Mouse (Mus musculus) thymus, postnatal 14 days (tissue): Measurements from ENCODE around the gene Sugt1.

Experiments
- DNase-seq: peaks from one replicate; pipeline ENCODE4 v3.0.0; 2021

Gene Sugt1

DNA sequence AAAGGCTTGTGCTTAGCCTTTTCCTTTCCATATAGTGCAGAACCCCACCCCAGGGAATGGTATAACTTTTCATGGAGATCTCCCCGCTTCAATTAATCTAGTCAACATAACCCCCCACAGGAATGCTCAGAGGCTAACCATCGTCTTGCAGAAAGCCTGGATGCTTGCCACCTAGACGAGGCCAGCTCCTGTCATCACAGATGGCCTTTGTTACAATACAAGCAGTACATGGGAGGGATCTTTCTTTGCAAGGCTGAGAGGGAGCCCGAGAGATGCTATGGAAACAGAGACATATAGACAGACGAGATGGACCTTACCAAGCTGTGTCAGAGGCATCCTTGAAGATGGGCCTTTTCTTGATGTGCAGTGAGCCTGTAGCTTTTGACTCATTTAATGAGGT is 93.2 kb downstream of the Sugt1 start:
- no peak for DNase-seq
